Comparison of ENCODE assay signal across 20 mouse cellular contexts in genomic region chr1:134700151-134700550, GRCm38 (mm10). TPM values are rescaled to one million over a fixed set of nuclear protein-coding genes. Genes with fewer than 3 reads are reported as not detected.
A peak's percentile ranks its signal among the peaks of the same experiment; 100 is the strongest.
DNase-seq lines count a peak whose midpoint lies in the region; ATAC-seq and TF ChIP-seq lines count a peak whose summit lies in the region.
"Had no signal": no experiment of that assay in that cellular context is flagged by ENCODE, and none has a peak within 500 bp of the region (broad histone marks: within the 10 kb centered on the region; RNA-seq: fewer than 3 reads in every experiment).

No protein-coding gene starts in this region.

- H3K36me3 ChIP-seq in forebrain, embryonic 12.5 days (replicated peaks), result no peaks in the 10 kb centered on the region
- H3K36me3 ChIP-seq in forebrain, postnatal 0 days (ENCODE audit: insufficient read depth), result no peaks in the 10 kb centered on the region
- H3K36me3 ChIP-seq: heart, embryonic 10.5 days; limb, embryonic 12.5 days; liver, embryonic 12.5 days had no signal

- H3K4me1 ChIP-seq in forebrain, embryonic 12.5 days, result peaks cover 24% of the 10 kb centered on the region
- no peaks in the 10 kb centered on the region for H3K4me1 ChIP-seq in forebrain, postnatal 0 days (ENCODE audit: insufficient read depth)

- H3K4me2 ChIP-seq in forebrain, embryonic 12.5 days, result no peak overlapping the region
- H3K4me2 ChIP-seq in forebrain, postnatal 0 days (ENCODE audit: low read depth), result no peak overlapping the region
- H3K4me2 ChIP-seq: limb, embryonic 12.5 days; liver, embryonic 12.5 days had no signal

- H3K4me3 ChIP-seq in forebrain, embryonic 12.5 days (replicated peaks), result no peak overlapping the region
- no peak overlapping the region for H3K4me3 ChIP-seq in forebrain, postnatal 0 days (ENCODE audit: low read depth, low read length)
- H3K4me3 ChIP-seq: heart, embryonic 10.5 days; left cerebral cortex, adult 2 months; limb, embryonic 12.5 days; liver, embryonic 12.5 days; megakaryocyte, embryonic 14.5 days had no signal

- intact Hi-C loops in left cerebral cortex, postnatal 36 days (cut with DNase I), result no loop called here

- no peak for TF ChIP-seq CTCF in forebrain, postnatal 0 days (IDR thresholded peaks at IDR 0.05; ENCODE audit: low read depth)
- no peak for TF ChIP-seq CTCF in brain, embryonic 14.5 days (IDR thresholded peaks at IDR 0.05; ENCODE audit: borderline replicate concordance, extremely low read depth, insufficient read depth, insufficient read length)

- 22% methylated on average over 2 of the region's 2 CpGs for WGBS in forebrain, embryonic 12.5 days
- 28% methylated on average over 2 of the region's 2 CpGs for WGBS in forebrain, postnatal 0 days

- H3K9me3 ChIP-seq in forebrain, embryonic 12.5 days, result no peaks in the 10 kb centered on the region
- no peaks in the 10 kb centered on the region for H3K9me3 ChIP-seq in forebrain, postnatal 0 days (ENCODE audit: low read length)
- H3K9me3 ChIP-seq: heart, embryonic 10.5 days; limb, embryonic 12.5 days; liver, embryonic 12.5 days; megakaryocyte, embryonic 14.5 days had no signal

- H3K27me3 ChIP-seq in forebrain, embryonic 12.5 days, result peaks cover 25% of the 10 kb centered on the region; the same call in 1 of the 2 replicates
- no peaks in the 10 kb centered on the region for H3K27me3 ChIP-seq in forebrain, postnatal 0 days (ENCODE audit: insufficient read depth, low read length)

- DNase-seq in forebrain, postnatal 0 days, result no peak
- peak; percentile 80 for DNase-seq in brain, embryonic 14.5 days (ENCODE audit: low read depth)
- peak; percentile 36 for DNase-seq in cerebellum, adult 9-11 months
- peak; percentile 33 for DNase-seq in forelimb bud, embryonic 11.5 days (ENCODE audit: low read depth, low spot score)
- DNase-seq in left cerebral cortex, postnatal 36 days (ENCODE audit: low spot score in 2 of 2), result no peak
- DNase-seq in thymus, postnatal 0 days (ENCODE audit: low spot score), result no peak
- no peak for DNase-seq in adrenal gland, adult 8-10 months
- DNase-seq: B cell, adult 2 months; gastrocnemius, postnatal 36 days; kidney, adult 8-10 months; layer of hippocampus, adult 9-11 months; lung, adult 2 months; right cerebral cortex, postnatal 4 days had no signal

- ATAC-seq in forebrain, embryonic 12.5 days (ENCODE audit: low FRiP score), result no peak
- ATAC-seq in forebrain, postnatal 0 days, result no peak
- ATAC-seq: liver, embryonic 12.5 days had no signal

- H3K9ac ChIP-seq in forebrain, embryonic 12.5 days, result no peak overlapping the region
- H3K9ac ChIP-seq in forebrain, postnatal 0 days, result no peak overlapping the region
- H3K9ac ChIP-seq: limb, embryonic 12.5 days; liver, embryonic 12.5 days had no signal

- H3K27ac ChIP-seq in forebrain, embryonic 12.5 days, result 0 out of 2 replicates have a peak overlapping the region, but pooled peaks have one; percentile 2
- H3K27ac ChIP-seq in forebrain, postnatal 0 days (ENCODE audit: low read depth, low read length), result no peak overlapping the region
- H3K27ac ChIP-seq: heart, embryonic 10.5 days; limb, embryonic 12.5 days; liver, embryonic 12.5 days; stomach, postnatal 0 days had no signal

- TF ChIP-seq POLR2A in brain, embryonic 14.5 days (IDR thresholded peaks at IDR 0.05; ENCODE audit: borderline replicate concordance, extremely low read depth, insufficient read depth, insufficient read length, poor library complexity, severe bottlenecking), result no peak

RNA-seq across cellular contexts. Expression of gene Syt2, which starts 53.7 kb away (rescaled TPM):
- 0.95 and 1.2 TPM in 2 replicates for polyA plus RNA-seq in forebrain, embryonic 12.5 days (2016; fragmentation: Nextera tagmentation; extraction: Ambion mirVana)
- total RNA-seq in forebrain, postnatal 0 days (2014; rRNA removed), result 1.1 and 1.3 TPM in 2 replicates
- polyA plus RNA-seq in forebrain, postnatal 0 days (2015; fragmentation: Nextera tagmentation; extraction: Ambion mirVana), result 1.2 and 1.6 TPM in 2 replicates
- 2.0 and 5.7 TPM in 2 replicates for polyA plus RNA-seq in brain, embryonic 14.5 days (2012; rRNA removed)
- 10 to 100 TPM; 49.4 to 71.5 TPM for total RNA-seq in left cerebral cortex, postnatal 36 days (2021)
- 0.03 and 0.14 TPM in 2 replicates for polyA plus RNA-seq in thymus, postnatal 0 days (2015; fragmentation: Nextera tagmentation; extraction: Ambion mirVana)
- under 1 TPM; 0.07 to 0.22 (median 0.11) TPM for total RNA-seq in adrenal gland, adult 8-10 months (2022)
- total RNA-seq: gastrocnemius, postnatal 36 days had no signal

Comparison
In these comparisons a context has a peak if more than half of its experiments do, and no peak if none do; other contexts are left out.
1. DNase-seq: peak in brain, embryonic 14.5 days (single experiment), cerebellum, adult 9-11 months (single experiment) and forelimb bud, embryonic 11.5 days (single experiment); none in forebrain, postnatal 0 days (single experiment), left cerebral cortex, postnatal 36 days (0 of 2), thymus, postnatal 0 days (single experiment) and adrenal gland, adult 8-10 months (single experiment).